7 mouse cellular contexts compared by ENCODE assay signal in genomic region chr6:134450661-134451119, GRCm38 (mm10). TPM values are rescaled to one million over a fixed set of nuclear protein-coding genes. Genes with fewer than 3 reads are reported as not detected.
A peak's percentile ranks its signal among the peaks of the same experiment; 100 is the strongest.
DNase-seq lines count a peak whose midpoint lies in the region; ATAC-seq and TF ChIP-seq lines count a peak whose summit lies in the region.

No protein-coding gene starts in this region.

- WGBS in lung, postnatal 0 days, result 54% methylated on average over 14 of the region's 14 CpGs
- WGBS in liver, embryonic 14.5 days (ENCODE audit: insufficient replicate concordance), result 74% methylated on average over 14 of the region's 14 CpGs

- TF ChIP-seq CTCF in lung, postnatal 0 days (IDR thresholded peaks at IDR 0.05), result no peak
- TF ChIP-seq CTCF in liver, embryonic 14.5 days (IDR thresholded peaks at IDR 0.05; ENCODE audit: low read depth), result no peak

- DNase-seq in lung, postnatal 0 days (ENCODE audit: low spot score), result peak; percentile 42
- no peak for DNase-seq in lung, postnatal 25 days (ENCODE audit: low spot score)
- DNase-seq in adrenal gland, postnatal 14 days, result peak; percentile 80
- peak; percentile 43 for DNase-seq in forelimb bud, embryonic 11.5 days (ENCODE audit: low read depth, low spot score)
- no peak for DNase-seq in liver, embryonic 14.5 days (ENCODE audit: low read depth in 3 of 3, low spot score in 3 of 3)
- DNase-seq in cerebellum, adult 11 months, result no peak
- no peak for DNase-seq in thymus, adult 18-20 months

- no peaks in the 10 kb centered on the region for H3K4me1 ChIP-seq in lung, postnatal 0 days (ENCODE audit: insufficient read depth, low read depth, low read length)
- H3K4me1 ChIP-seq in liver, embryonic 14.5 days (replicated peaks; ENCODE audit: control insufficient read depth in 2 of 2, insufficient read depth in 2 of 2, low read length in 1 of 2), result 0 out of 4 replicates have a peak, but pooled peaks cover 0 to 5% of the 10 kb centered on the region in 2 experiments

- TF ChIP-seq EP300 in lung, postnatal 0 days (IDR thresholded peaks at IDR 0.05), result no peak
- no peak for TF ChIP-seq EP300 in liver, embryonic 14.5 days (IDR thresholded peaks at IDR 0.05; ENCODE audit: low read depth)

- H3K27me3 ChIP-seq in lung, postnatal 0 days (replicated peaks; ENCODE audit: insufficient read depth, low read length), result no peaks in the 10 kb centered on the region
- H3K27me3 ChIP-seq in liver, embryonic 14.5 days (ENCODE audit: control insufficient read depth, insufficient read depth, low read length), result no peaks in the 10 kb centered on the region

- no peak overlapping the region for H3K4me2 ChIP-seq in lung, postnatal 0 days (replicated peaks; ENCODE audit: low read depth, low read length)
- no peak overlapping the region for H3K4me2 ChIP-seq in liver, embryonic 14.5 days (ENCODE audit: low read depth)

- peak; percentile 40; the same call in 1 of the 2 replicates for ATAC-seq in lung, postnatal 0 days
- peak; percentile 30 for ATAC-seq in liver, embryonic 14.5 days (ENCODE audit: insufficient read depth)

- H3K9ac ChIP-seq in lung, postnatal 0 days (replicated peaks; ENCODE audit: low read depth), result no peak overlapping the region
- H3K9ac ChIP-seq in liver, embryonic 14.5 days (replicated peaks), result no peak overlapping the region

- H3K9me3 ChIP-seq in lung, postnatal 0 days (ENCODE audit: low read length), result no peaks in the 10 kb centered on the region
- H3K9me3 ChIP-seq in liver, embryonic 14.5 days (ENCODE audit: control insufficient read depth, low read length), result no peaks in the 10 kb centered on the region

- H3K4me3 ChIP-seq in lung, postnatal 0 days (ENCODE audit: low read depth, low read length), result no peak overlapping the region
- H3K4me3 ChIP-seq in liver, embryonic 14.5 days (ENCODE audit: insufficient read depth in 1 of 2, low read depth in 2 of 2, low read length in 2 of 2), result no peak overlapping the region

- no peak overlapping the region for H3K27ac ChIP-seq in lung, postnatal 0 days (ENCODE audit: low read length)
- no peak overlapping the region for H3K27ac ChIP-seq in liver, embryonic 14.5 days

- H3K36me3 ChIP-seq in lung, postnatal 0 days (ENCODE audit: insufficient read depth, low read length), result peaks cover 15% of the 10 kb centered on the region; the same call in 1 of the 2 replicates
- peaks cover 20% of the 10 kb centered on the region for H3K36me3 ChIP-seq in liver, embryonic 14.5 days (replicated peaks; ENCODE audit: control insufficient read depth, insufficient read depth, low read depth)

RNA-seq across cellular contexts. Expression of gene Bcl2l14, which starts 54.6 kb away (rescaled TPM):
- polyA plus RNA-seq in lung, postnatal 0 days (2015; fragmentation: Nextera tagmentation; extraction: Ambion mirVana), result 6.4 and 6.6 TPM in 2 replicates
- 0.15 and 0.23 TPM in 2 replicates for total RNA-seq in adrenal gland, postnatal 14 days (2021)
- polyA plus RNA-seq in liver, embryonic 14.5 days (2012; rRNA removed), result 0.03 and 0.08 TPM in 2 replicates
- polyA plus RNA-seq in liver, embryonic 14.5 days (2014; fragmentation: Nextera tagmentation; extraction: Ambion mirVana), result 0.10 TPM in 1 of 2 replicates, not detected in the other

Comparison
In these comparisons a context has a peak if more than half of its experiments do, and no peak if none do; other contexts are left out.
1. DNase-seq: peak in lung, postnatal 0 days (single experiment), adrenal gland, postnatal 14 days (single experiment) and forelimb bud, embryonic 11.5 days (single experiment); none in lung, postnatal 25 days (single experiment), liver, embryonic 14.5 days (0 of 3), cerebellum, adult 11 months (single experiment) and thymus, adult 18-20 months (0 of 2).